Mouse (Mus musculus) liver, postnatal 0 days (tissue): ENCODE measurements around the gene Nphs2. TPM values are rescaled to one million over a fixed set of nuclear protein-coding genes. Genes with fewer than 3 reads are reported as not detected.

ENCODE experiments used
- ATAC-seq: fragments of 200-750 bp; cut with Nextera tagmentation; 2 replicates; pipeline ENCODE4 v1.8.0; 2017; ENCODE audit warnings: mild to moderate bottlenecking, moderate library complexity
- DNase-seq: peaks from one replicate; pipeline ENCODE4 v3.0.0-alpha.2; 2016
- H3K27ac ChIP-seq: fragments of 300-500 bp; sonication (generic); 2 replicates; pipeline ENCODE4 v1.5.1; 2014; ENCODE audit warnings: antibody characterized with exemption, moderate library complexity, mild to moderate bottlenecking, low read depth
- H3K27me3 ChIP-seq: fragments of 300-500 bp; sonication (generic); 2 replicates; pipeline ENCODE4 v1.6.1; 2014; ENCODE audit warnings: low read length, control low read depth, mixed read lengths; ENCODE audit not compliant: insufficient read depth
- H3K36me3 ChIP-seq: fragments of 300-500 bp; sonication (generic); replicated peaks from 2 replicates; pipeline ENCODE4 v1.6.1; 2014; ENCODE audit warnings: mild to moderate bottlenecking, control low read depth, low read length, moderate library complexity, mixed read lengths; ENCODE audit not compliant: insufficient read depth
- H3K4me1 ChIP-seq: fragments of 300-500 bp; sonication (generic); 2 replicates; pipeline ENCODE4 v1.6.1; 2014; ENCODE audit warnings: antibody characterized with exemption, mild to moderate bottlenecking, control low read depth; ENCODE audit not compliant: insufficient read depth
- H3K4me2 ChIP-seq: fragments of 300-500 bp; sonication (generic); 2 replicates; pipeline ENCODE4 v1.6.1; 2014; ENCODE audit warnings: low read depth, mild to moderate bottlenecking, low read length, moderate library complexity, mixed read lengths
- H3K4me3 ChIP-seq: fragments of 300-500 bp; sonication (generic); 2 replicates; pipeline ENCODE4 v1.5.1; 2014; ENCODE audit warnings: low read depth, low read length
- H3K9ac ChIP-seq: fragments of 300-500 bp; sonication (generic); replicated peaks from 2 replicates; pipeline ENCODE4 v1.6.1; 2014; ENCODE audit warnings: mild to moderate bottlenecking, moderate library complexity
- H3K9me3 ChIP-seq: fragments of 300-500 bp; sonication (generic); 2 replicates; pipeline ENCODE4 v1.6.1; 2016; ENCODE audit warnings: mild to moderate bottlenecking, control low read depth, low read length, mixed read lengths
- CTCF ChIP-seq: sonication (generic); IDR thresholded peaks from 2 replicates; pipeline ENCODE4 v1.5.1; 2016; ENCODE audit warnings: antibody characterized with exemption, low read depth
- EP300 ChIP-seq: IDR thresholded peaks from 2 replicates; pipeline ENCODE4 v1.6.1; 2016; ENCODE audit warnings: antibody characterized with exemption, low read depth, mild to moderate bottlenecking
- WGBS: fragments of 180-500 bp; shearing (Covaris S2); extraction: QIAGEN DNeasy Blood & Tissue Kit; methylation state at CpG from one replicate; pipeline ENCODE4 v1.1.7; 2014; ENCODE audit not compliant: insufficient replicate concordance; 5-methylcytosine and 5-hydroxymethylcytosine counted together
- polyA plus RNA-seq: library from polyadenylated mRNA; unstranded; fragments of >200 nt; fragmentation: Nextera tagmentation; extraction: Ambion mirVana; gene quantifications from 2 replicates; pipeline ENCODE4 v1.2.1, GENCODE M21; 2015

The Nphs2 gene
- polyA plus RNA-seq, 1 experiment from 2014 or later: not detected

DNA sequence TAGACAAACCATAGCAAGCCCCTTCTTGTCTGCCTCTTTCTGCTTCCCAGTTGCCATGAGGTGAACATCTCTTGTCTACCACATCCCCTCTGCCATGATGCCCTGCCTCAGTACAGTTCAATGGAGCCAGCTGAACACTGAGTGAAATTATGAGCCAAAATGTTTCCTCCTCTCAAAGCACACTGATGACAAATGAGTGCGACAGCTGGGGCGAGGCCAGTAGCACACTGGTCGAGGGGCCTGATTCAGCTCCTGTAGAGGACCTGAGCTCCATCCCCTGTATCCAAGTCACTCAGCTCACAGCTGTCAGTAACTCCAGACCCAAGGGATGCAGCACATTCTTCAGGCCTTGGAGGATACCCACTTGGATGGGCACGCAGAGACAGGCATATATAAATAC lies 35.1 kb downstream of the Nphs2 start:
- 87% methylated on average over 4 of the region's 4 CpGs for WGBS
- ATAC-seq: no peak

GRCm38 (mm10) chr1:156349031-156349430 lies 38.5 kb downstream of the Nphs2 start:
- DNase-seq: no peak

More for the DNA sequence above, 35.1 kb downstream of the Nphs2 start:
- Histone ChIP-seq H3K4me1 (no peaks in the 10 kb centered on the region), H3K9ac (no peak overlapping the region), H3K4me3 (no peak overlapping the region), H3K36me3 (no peaks in the 10 kb centered on the region), H3K27me3 (no peaks in the 10 kb centered on the region), H3K27ac (no peak overlapping the region), H3K9me3 (no peaks in the 10 kb centered on the region), H3K4me2 (no peak overlapping the region)
- TF ChIP-seq CTCF: no peak
- TF ChIP-seq EP300: no peak
- no peak for DNase-seq

DNA sequence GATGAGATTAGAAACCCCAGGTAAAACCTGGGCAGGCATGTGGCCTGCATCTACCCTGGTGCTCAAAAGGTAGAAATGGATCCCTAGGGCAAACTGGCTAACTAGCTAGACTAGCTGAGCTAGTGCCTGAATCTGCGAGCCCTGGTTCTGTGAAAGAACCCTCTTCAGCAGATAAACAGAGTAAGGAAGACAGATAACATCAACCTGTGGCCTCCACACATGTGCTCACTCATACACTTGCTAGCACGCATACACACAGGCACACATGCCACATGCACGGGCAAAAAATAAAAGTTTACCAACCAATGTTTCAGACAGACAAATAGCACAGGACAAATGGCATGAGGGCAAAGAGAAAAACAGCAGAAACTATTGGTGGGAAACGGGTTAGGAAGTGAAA lies 39.9 kb downstream of the Nphs2 start:
- ATAC-seq (no peak), DNase-seq (no peak)
- H3K9me3 ChIP-seq: no peaks in the 10 kb centered on the region
- no peak overlapping the region for H3K9ac ChIP-seq
- H3K27ac ChIP-seq: no peak overlapping the region
- no peaks in the 10 kb centered on the region for H3K27me3 ChIP-seq
- TF ChIP-seq EP300 (no peak), CTCF (no peak)
- no peak overlapping the region for H3K4me2 ChIP-seq
- WGBS: 81% methylated on average over 4 of the region's 4 CpGs
- H3K4me1 ChIP-seq: no peaks in the 10 kb centered on the region
- H3K4me3 ChIP-seq: no peak overlapping the region
- no peaks in the 10 kb centered on the region for H3K36me3 ChIP-seq

More at GRCm38 (mm10) chr1:156349031-156349430, 38.5 kb downstream of the Nphs2 start:
- H3K27me3 ChIP-seq: no peaks in the 10 kb centered on the region
- H3K4me2 ChIP-seq: no peak overlapping the region
- no peaks in the 10 kb centered on the region for H3K9me3 ChIP-seq
- TF ChIP-seq EP300: no peak
- TF ChIP-seq CTCF: no peak
- ATAC-seq: no peak
- H3K4me3 ChIP-seq: no peak overlapping the region
- no peak overlapping the region for H3K9ac ChIP-seq
- WGBS: 55% methylated on average over 4 of the region's 4 CpGs
- H3K4me1 ChIP-seq: no peaks in the 10 kb centered on the region
- no peak overlapping the region for H3K27ac ChIP-seq
- no peaks in the 10 kb centered on the region for H3K36me3 ChIP-seq

- WGBS: 70% methylated on average over 2 of the region's 2 CpGs
- ATAC-seq (no peak), DNase-seq (no peak)
- H3K4me2 ChIP-seq: no peak overlapping the region
- no peaks in the 10 kb centered on the region for H3K9me3 ChIP-seq
- no peaks in the 10 kb centered on the region for H3K36me3 ChIP-seq
- H3K4me3 ChIP-seq: no peak overlapping the region
- H3K9ac ChIP-seq: no peak overlapping the region
- no peak for TF ChIP-seq CTCF
- no peak for TF ChIP-seq EP300
- no peak overlapping the region for H3K27ac ChIP-seq
- no peaks in the 10 kb centered on the region for H3K27me3 ChIP-seq
- H3K4me1 ChIP-seq: no peaks in the 10 kb centered on the region
Observed at GRCm38 (mm10) chr1:156352466-156352865, 41.9 kb downstream of the Nphs2 start.

- Histone ChIP-seq H3K4me2 (no peak within 1 kb of the TSS), H3K27me3 (no peaks in the 10 kb centered on the region), H3K4me3 (no peak within 1 kb of the TSS), H3K27ac (no peak within 1 kb of the TSS), H3K36me3 (no peaks in the 10 kb centered on the region), H3K4me1 (no peaks in the 10 kb centered on the region), H3K9me3 (no peaks in the 10 kb centered on the region), H3K9ac (no peak within 1 kb of the TSS)
- ATAC-seq (no peak), DNase-seq (no peak)
- no peak for TF ChIP-seq EP300
- 90% methylated on average over 8 of the region's 8 CpGs for WGBS
Observed at GRCm38 (mm10) chr1:156365740-156366139, 55.2 kb downstream of the Nphs2 start, which contains the start of gene Gm2000. Gene Gm2000 (plus strand): TSS chr1:156366040.

Other genes with a start within 250 kb of the Nphs2 start
- gene Fam163a, start 105.7 kb upstream of the Nphs2 start, polyA plus RNA-seq: 0.05 and 0.07 TPM in 2 replicates
- not detected in 2 replicates for gene Tdrd5, start 7.1 kb upstream of the Nphs2 start, polyA plus RNA-seq
- 427 and 452 TPM in 2 replicates for gene Gm2000, start 55.3 kb downstream of the Nphs2 start, polyA plus RNA-seq
- gene Axdnd1, start 110.4 kb downstream of the Nphs2 start, polyA plus RNA-seq: not detected in 2 replicates
- gene Soat1, start 163.6 kb downstream of the Nphs2 start, polyA plus RNA-seq: 42.5 and 43.9 TPM in 2 replicates
- 0.14 and 0.29 TPM in 2 replicates for gene Gm10031, start 213.3 kb downstream of the Nphs2 start, polyA plus RNA-seq
- 0.88 and 0.89 TPM in 2 replicates for gene Abl2, start 248.1 kb downstream of the Nphs2 start, polyA plus RNA-seq